Mouse (Mus musculus) embryonic facial prominence, embryonic 10.5 days (tissue): ENCODE results near the gene Gm29427. TPM values are rescaled to one million over a fixed set of nuclear protein-coding genes. Genes with fewer than 3 reads are reported as not detected.
"Not testable (repeated sequence)": the region's sequence is repeated elsewhere in the genome, so short reads cannot be mapped to it uniquely, and the experiment has no call there.

Experiments
- DNase-seq: peaks from one replicate; pipeline ENCODE4 v3.0.0-alpha.2; 2017; ENCODE audit warnings: low spot score
- H3K27ac ChIP-seq: fragments of 300-500 bp; sonication (generic); replicated peaks from 2 replicates; pipeline ENCODE4 v1.5.1; 2016; ENCODE audit warnings: mild to moderate bottlenecking
- H3K27me3 ChIP-seq: fragments of 300-500 bp; sonication (generic); replicated peaks from 2 replicates; pipeline ENCODE4 v1.6.1; 2016; ENCODE audit warnings: low read depth, mild to moderate bottlenecking; ENCODE audit not compliant: poor library complexity, severe bottlenecking
- H3K36me3 ChIP-seq: fragments of 300-500 bp; sonication (generic); replicated peaks from 2 replicates; pipeline ENCODE4 v1.6.1; 2016; ENCODE audit warnings: mild to moderate bottlenecking, moderate library complexity
- H3K4me1 ChIP-seq: fragments of 300-500 bp; sonication (generic); 2 replicates; pipeline ENCODE4 v1.6.1; 2016
- H3K4me3 ChIP-seq: fragments of 300-500 bp; sonication (generic); 2 replicates; pipeline ENCODE4 v1.5.1; 2016; ENCODE audit warnings: mild to moderate bottlenecking, moderate library complexity
- H3K9me3 ChIP-seq: fragments of 300-500 bp; sonication (generic); 2 replicates; pipeline ENCODE4 v1.6.1; 2016; ENCODE audit warnings: mild to moderate bottlenecking
- WGBS: fragments of 180-500 bp; shearing (Covaris S2); methylation state at CpG from one replicate; pipeline ENCODE4 v1.1.7; 2016; 5-methylcytosine and 5-hydroxymethylcytosine counted together
- polyA plus RNA-seq: library from polyadenylated mRNA; unstranded; fragments of >200 nt; fragmentation: Nextera tagmentation; extraction: Ambion mirVana; gene quantifications from 2 replicates; pipeline ENCODE4 v1.2.1, GENCODE M21; 2016

Gm29427 gene
- polyA plus RNA-seq, 1 experiment from 2014 or later = not detected

- no peaks in the 10 kb centered on the region for H3K27me3 ChIP-seq
- no peak overlapping the region for H3K4me3 ChIP-seq
- no peak overlapping the region for H3K27ac ChIP-seq
- H3K9me3 ChIP-seq = no peaks in the 10 kb centered on the region
- no peaks in the 10 kb centered on the region for H3K36me3 ChIP-seq
- no peaks in the 10 kb centered on the region for H3K4me1 ChIP-seq
- DNase-seq = no peak
- 53% methylated on average over 1 of the region's 1 CpGs for WGBS
These were observed 31.7 kb downstream of the Gm29427 start for GRCm38 (mm10) chr1:130683905-130684304.

- 78% methylated on average over 6 of the region's 6 CpGs for WGBS
These were observed 33.8 kb downstream of the Gm29427 start for GRCm38 (mm10) chr1:130681656-130682413.

GRCm38 (mm10) chr1:130681075-130681474, 34.5 kb downstream of the Gm29427 start:
- H3K27ac ChIP-seq = no peak overlapping the region
- no peaks in the 10 kb centered on the region for H3K4me1 ChIP-seq
- 88% methylated on average over 2 of the region's 2 CpGs for WGBS
- H3K36me3 ChIP-seq = no peaks in the 10 kb centered on the region
- DNase-seq = no peak
- no peak overlapping the region for H3K4me3 ChIP-seq
- no peaks in the 10 kb centered on the region for H3K27me3 ChIP-seq
- no peaks in the 10 kb centered on the region for H3K9me3 ChIP-seq

More at GRCm38 (mm10) chr1:130681656-130682413, 33.8 kb downstream of the Gm29427 start:
- H3K27ac ChIP-seq = no peak overlapping the region
- H3K9me3 ChIP-seq = no peaks in the 10 kb centered on the region
- H3K36me3 ChIP-seq = no peaks in the 10 kb centered on the region
- H3K4me3 ChIP-seq = no peak overlapping the region
- H3K4me1 ChIP-seq = no peaks in the 10 kb centered on the region
- H3K27me3 ChIP-seq = no peaks in the 10 kb centered on the region
- DNase-seq = no peak

GRCm38 (mm10) chr1:130678551-130678950, 37.0 kb downstream of the Gm29427 start:
- no peaks in the 10 kb centered on the region for H3K27me3 ChIP-seq
- no peaks in the 10 kb centered on the region for H3K9me3 ChIP-seq
- DNase-seq = no peak
- 83% methylated on average over 2 of the region's 2 CpGs for WGBS
- no peak overlapping the region for H3K4me3 ChIP-seq
- H3K4me1 ChIP-seq = no peaks in the 10 kb centered on the region
- H3K27ac ChIP-seq = no peak overlapping the region
- no peaks in the 10 kb centered on the region for H3K36me3 ChIP-seq

- DNase-seq, H3K36me3 ChIP-seq, H3K4me1 ChIP-seq, H3K4me3 ChIP-seq, H3K27me3 ChIP-seq, H3K27ac ChIP-seq, H3K9me3 ChIP-seq: not testable (repeated sequence)
- WGBS = 92% methylated on average over 5 of the region's 5 CpGs
These were observed 52.0 kb downstream of the Gm29427 start for GRCm38 (mm10) chr1:130663576-130663975.

GRCm38 (mm10) chr1:130661454-130661853, 54.1 kb downstream of the Gm29427 start, which contains the start of gene C4bp:
Gene C4bp (minus strand): TSS chr1:130661632.
- no peak within 1 kb of the TSS for H3K27ac ChIP-seq
- no peaks in the 10 kb centered on the region for H3K27me3 ChIP-seq
- H3K9me3 ChIP-seq = no peaks in the 10 kb centered on the region
- H3K4me3 ChIP-seq = no peak within 1 kb of the TSS
- H3K36me3 ChIP-seq = no peaks in the 10 kb centered on the region
- H3K4me1 ChIP-seq = no peaks in the 10 kb centered on the region
- no peak for DNase-seq
- WGBS = 80% methylated on average over 3 of the region's 3 CpGs

- not testable (repeated sequence) for H3K4me1 ChIP-seq, H3K9me3 ChIP-seq, H3K36me3 ChIP-seq, H3K27ac ChIP-seq, H3K27me3 ChIP-seq, H3K4me3 ChIP-seq, DNase-seq
- WGBS = 42% methylated on average over 5 of the region's 5 CpGs
These were observed 56.0 kb downstream of the Gm29427 start for GRCm38 (mm10) chr1:130659641-130660040.

GRCm38 (mm10) chr1:130644103-130644502, 71.5 kb downstream of the Gm29427 start:
- no peaks in the 10 kb centered on the region for H3K4me1 ChIP-seq
- H3K4me3 ChIP-seq = no peak overlapping the region
- no peaks in the 10 kb centered on the region for H3K27me3 ChIP-seq
- 65% methylated on average over 4 of the region's 4 CpGs for WGBS
- no peak overlapping the region for H3K27ac ChIP-seq
- DNase-seq = no peak
- no peaks in the 10 kb centered on the region for H3K36me3 ChIP-seq
- no peaks in the 10 kb centered on the region for H3K9me3 ChIP-seq

- no peak overlapping the region for H3K27ac ChIP-seq
- no peak for DNase-seq
- H3K4me3 ChIP-seq = no peak overlapping the region
- no peaks in the 10 kb centered on the region for H3K4me1 ChIP-seq
- no peaks in the 10 kb centered on the region for H3K9me3 ChIP-seq
- H3K36me3 ChIP-seq = no peaks in the 10 kb centered on the region
- no peaks in the 10 kb centered on the region for H3K27me3 ChIP-seq
These were observed 74.6 kb downstream of the Gm29427 start for GRCm38 (mm10) chr1:130640967-130641366.

- no peaks in the 10 kb centered on the region for H3K4me1 ChIP-seq
- no peaks in the 10 kb centered on the region for H3K9me3 ChIP-seq
- WGBS = 33% methylated on average over 16 of the region's 16 CpGs
- H3K27me3 ChIP-seq = no peaks in the 10 kb centered on the region
- H3K36me3 ChIP-seq = no peaks in the 10 kb centered on the region
- DNase-seq = peak; percentile 82
- no peak overlapping the region for H3K27ac ChIP-seq
- no peak overlapping the region for H3K4me3 ChIP-seq
These were observed 81.7 kb downstream of the Gm29427 start for GRCm38 (mm10) chr1:130633761-130634410.

GRCm38 (mm10) chr1:130633316-130633715, 82.3 kb downstream of the Gm29427 start:
- H3K36me3 ChIP-seq = no peaks in the 10 kb centered on the region
- no peaks in the 10 kb centered on the region for H3K27me3 ChIP-seq
- WGBS = 91% methylated on average over 8 of the region's 8 CpGs
- DNase-seq = no peak
- H3K4me3 ChIP-seq = no peak overlapping the region
- no peaks in the 10 kb centered on the region for H3K4me1 ChIP-seq
- no peaks in the 10 kb centered on the region for H3K9me3 ChIP-seq
- no peak overlapping the region for H3K27ac ChIP-seq

- no peak within 1 kb of the TSS for H3K27ac ChIP-seq
- DNase-seq = no peak
- H3K27me3 ChIP-seq = no peaks in the 10 kb centered on the region
- WGBS = 92% methylated on average over 2 of the region's 2 CpGs
- H3K4me3 ChIP-seq = no peak within 1 kb of the TSS
- no peaks in the 10 kb centered on the region for H3K36me3 ChIP-seq
- H3K9me3 ChIP-seq = no peaks in the 10 kb centered on the region
- H3K4me1 ChIP-seq = no peaks in the 10 kb centered on the region
These were observed 86.1 kb downstream of the Gm29427 start, which contains the start of gene Zp3r for GRCm38 (mm10) chr1:130629521-130629920. Gene Zp3r (minus strand): TSS chr1:130629621.
